Mouse (Mus musculus) stomach, embryonic 14.5 days (tissue): ENCODE measurements around the gene Rad50. TPM values are rescaled to one million over a fixed set of nuclear protein-coding genes. Genes with fewer than 3 reads are reported as not detected.

Source experiments
- ATAC-seq: fragments of 200-750 bp; cut with Nextera tagmentation; 2 replicates; pipeline ENCODE4 v1.8.0; 2017; ENCODE audit warnings: low read depth, moderate TSS enrichment; ENCODE audit not compliant: insufficient number of reproducible peaks, insufficient read depth, low FRiP score
- H3K27ac ChIP-seq: fragments of 300-500 bp; sonication (generic); 2 replicates; pipeline ENCODE4 v1.5.1; 2014; ENCODE audit warnings: mild to moderate bottlenecking, low read length, moderate library complexity, mixed read lengths
- H3K27me3 ChIP-seq: fragments of 300-500 bp; sonication (generic); 2 replicates; pipeline ENCODE4 v1.6.1; 2014; ENCODE audit warnings: low read length, control low read depth, mixed read lengths; ENCODE audit not compliant: control insufficient read depth, insufficient read depth
- H3K36me3 ChIP-seq: fragments of 300-500 bp; sonication (generic); 2 replicates; pipeline ENCODE4 v1.6.1; 2014; ENCODE audit warnings: mild to moderate bottlenecking, control low read depth, low read length, moderate library complexity, mixed read lengths; ENCODE audit not compliant: control insufficient read depth, insufficient read depth
- H3K4me1 ChIP-seq: fragments of 300-500 bp; sonication (generic); 2 replicates; pipeline ENCODE4 v1.6.1; 2014; ENCODE audit warnings: low read length, control low read depth, mixed read lengths; ENCODE audit not compliant: control insufficient read depth, insufficient read depth
- H3K4me2 ChIP-seq: fragments of 300-500 bp; sonication (generic); replicated peaks from 2 replicates; pipeline ENCODE4 v1.6.1; 2014; ENCODE audit warnings: low read depth, low read length, control low read depth
- H3K4me3 ChIP-seq: fragments of 300-500 bp; sonication (generic); 2 replicates; pipeline ENCODE4 v1.5.1; 2014; ENCODE audit warnings: low read depth, low read length, control low read depth
- H3K9ac ChIP-seq: fragments of 300-500 bp; sonication (generic); replicated peaks from 2 replicates; pipeline ENCODE4 v1.6.1; 2014; ENCODE audit warnings: low read depth, mild to moderate bottlenecking, control low read depth, low read length, moderate library complexity, mixed read lengths
- H3K9me3 ChIP-seq: fragments of 300-500 bp; sonication (generic); 2 replicates; pipeline ENCODE4 v1.6.1; 2016; ENCODE audit warnings: low read depth, low read length, control low read depth; ENCODE audit not compliant: control insufficient read depth
- WGBS: fragments of 180-500 bp; shearing (Covaris S2); extraction: QIAGEN DNeasy Blood & Tissue Kit; methylation state at CpG from one replicate; pipeline ENCODE4 v1.1.7; 2014; 5-methylcytosine and 5-hydroxymethylcytosine counted together
- polyA plus RNA-seq: library from polyadenylated mRNA; unstranded; fragments of >200 nt; fragmentation: Nextera tagmentation; extraction: Ambion mirVana; gene quantifications from 2 replicates; pipeline ENCODE4 v1.2.1, GENCODE M21; 2014

Rad50 gene
- polyA plus RNA-seq: 28.9 and 32.8 TPM in 2 replicates

- H3K27ac ChIP-seq: peak within 1 kb of the TSS; percentile 87
- peak within 1 kb of the TSS; percentile 77 for H3K9ac ChIP-seq
- peak within 1 kb of the TSS; percentile 63 for H3K4me2 ChIP-seq
- peaks cover 5% of the 10 kb centered on the region for H3K36me3 ChIP-seq
- H3K4me1 ChIP-seq: 0 out of 2 replicates have a peak, but pooled peaks cover 3% of the 10 kb centered on the region
- 4% methylated on average over 55 of the region's 55 CpGs for WGBS
- ATAC-seq: peak; percentile 96
- no peaks in the 10 kb centered on the region for H3K9me3 ChIP-seq
- H3K4me3 ChIP-seq: peak within 1 kb of the TSS; percentile 77
- H3K27me3 ChIP-seq: no peaks in the 10 kb centered on the region
Measured at GRCm38 (mm10) chr11:53706934-53707717, at the start of gene Rad50. Gene Rad50, minus strand, starts transcription at chr11:53707319.

DNA sequence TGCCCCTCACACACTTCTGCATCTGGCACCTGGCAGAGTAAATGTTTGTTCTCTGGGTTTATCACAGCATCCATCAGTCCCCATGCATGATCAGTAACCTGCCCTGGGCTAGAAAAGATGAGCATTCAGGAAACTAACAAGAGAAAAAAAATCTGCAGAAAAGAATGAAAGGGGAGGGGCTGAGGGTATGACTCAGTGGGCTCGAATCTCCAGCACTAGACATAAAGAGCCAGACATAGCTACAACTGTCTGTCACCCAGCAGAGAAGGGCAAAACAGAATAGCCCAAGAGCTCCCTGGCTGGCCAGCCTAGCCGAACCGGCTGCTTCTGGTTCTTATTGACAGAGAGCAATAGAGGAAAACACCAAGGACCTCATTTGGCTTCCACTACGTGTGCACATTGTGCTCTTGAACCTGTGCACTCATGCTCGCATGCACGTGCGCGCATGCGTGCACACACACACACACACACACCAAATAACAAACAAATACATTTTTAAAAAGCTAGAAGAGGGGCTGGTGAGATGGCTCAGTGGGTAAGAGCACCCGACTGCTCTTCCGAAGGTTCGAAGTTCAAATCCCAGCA, 48.0 kb upstream of the Rad50 start:
- H3K9me3 ChIP-seq: no peaks in the 10 kb centered on the region
- H3K4me1 ChIP-seq: peaks cover 18% of the 10 kb centered on the region; the same call in 1 of the 2 replicates
- H3K4me2 ChIP-seq: no peak overlapping the region
- 78% methylated on average over 12 of the region's 12 CpGs for WGBS
- H3K9ac ChIP-seq: no peak overlapping the region
- no peaks in the 10 kb centered on the region for H3K27me3 ChIP-seq
- no peak overlapping the region for H3K4me3 ChIP-seq
- H3K27ac ChIP-seq: no peak overlapping the region
- H3K36me3 ChIP-seq: no peaks in the 10 kb centered on the region
- ATAC-seq: no peak

DNA sequence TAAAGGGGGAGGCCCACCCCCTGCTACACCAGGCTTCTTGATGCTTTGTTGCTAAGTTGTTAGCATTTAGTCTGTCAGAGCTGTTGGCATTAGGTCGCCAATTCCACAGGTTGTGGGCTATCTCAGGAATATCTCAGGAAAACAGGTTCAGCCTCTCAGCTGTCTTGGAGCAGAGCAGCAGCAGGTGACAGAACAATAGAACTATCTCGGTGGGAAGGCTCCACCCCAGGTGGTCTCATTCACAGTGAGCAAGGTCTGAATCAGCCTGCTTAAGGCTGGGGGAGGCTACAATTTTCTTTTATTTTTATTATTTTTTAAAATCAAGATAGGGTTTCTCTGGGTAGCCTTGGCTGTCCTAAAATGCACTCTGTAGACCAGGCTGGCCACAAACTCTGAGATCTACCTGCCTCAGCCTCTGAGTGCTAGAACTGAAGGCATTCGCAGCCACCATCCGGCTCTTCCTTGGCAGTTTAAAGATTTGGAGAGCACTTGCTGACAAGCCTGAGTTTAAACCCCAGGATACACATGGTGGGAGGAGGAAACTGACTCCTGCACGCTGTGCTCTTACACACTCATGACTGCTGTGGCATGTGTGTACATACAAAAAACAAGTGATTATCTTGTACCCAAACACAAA, 42.7 kb upstream of the Rad50 start:
- Histone ChIP-seq H3K9ac (no peak overlapping the region), H3K27ac (no peak overlapping the region), H3K4me1 (no peaks in the 10 kb centered on the region), H3K27me3 (no peaks in the 10 kb centered on the region), H3K4me3 (no peak overlapping the region), H3K4me2 (no peak overlapping the region), H3K36me3 (no peaks in the 10 kb centered on the region), H3K9me3 (no peaks in the 10 kb centered on the region)
- no peak for ATAC-seq
- WGBS: 54% methylated on average over 5 of the region's 5 CpGs

DNA sequence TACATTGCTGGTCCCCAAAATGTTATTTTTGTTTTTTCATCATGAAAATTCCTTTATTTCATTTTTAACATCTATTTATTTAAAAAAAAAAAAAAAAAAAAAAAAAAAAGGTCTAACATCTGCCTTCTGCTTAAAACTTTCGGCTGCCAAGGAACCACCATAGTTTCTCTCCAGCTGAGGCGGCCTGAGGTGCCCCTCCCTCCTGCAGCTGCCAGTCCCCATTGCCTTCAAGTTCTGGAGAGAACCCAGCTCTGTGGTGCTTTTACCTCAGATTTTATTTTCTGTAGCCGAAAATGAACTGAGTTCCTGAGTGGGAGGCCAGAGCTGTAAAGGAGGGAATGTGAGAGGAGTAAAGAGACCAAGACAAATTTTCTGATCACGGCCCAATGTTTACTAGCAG, 42.2 kb upstream of the Rad50 start:
- Histone ChIP-seq H3K4me1 (no peaks in the 10 kb centered on the region), H3K27ac (no peak overlapping the region), H3K9ac (no peak overlapping the region), H3K27me3 (no peaks in the 10 kb centered on the region), H3K36me3 (no peaks in the 10 kb centered on the region), H3K9me3 (no peaks in the 10 kb centered on the region), H3K4me2 (no peak overlapping the region), H3K4me3 (no peak overlapping the region)
- WGBS: 63% methylated on average over 4 of the region's 4 CpGs
- no peak for ATAC-seq

DNA sequence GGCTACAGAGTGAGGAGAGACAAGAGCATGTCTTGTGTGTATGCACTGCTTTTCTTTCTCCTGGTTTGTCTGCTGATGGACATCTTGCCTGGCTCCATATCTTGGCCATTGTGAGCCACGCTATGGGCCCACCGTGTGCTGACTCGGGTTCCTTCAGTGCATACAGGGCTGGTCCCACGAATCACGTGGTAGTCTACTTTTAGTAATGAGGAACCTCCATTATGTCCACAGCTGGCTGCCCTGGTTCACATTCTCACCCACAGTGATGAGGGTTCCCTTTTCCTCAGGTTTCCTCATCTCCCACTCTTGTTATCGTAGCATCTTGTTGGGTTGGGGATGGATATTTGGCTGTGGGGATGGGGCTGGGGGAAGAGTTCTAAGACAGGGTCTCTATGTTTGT, 41.5 kb upstream of the Rad50 start:
- no peaks in the 10 kb centered on the region for H3K36me3 ChIP-seq
- H3K4me2 ChIP-seq: no peak overlapping the region

GRCm38 (mm10) chr11:53747985-53748384, 40.9 kb upstream of the Rad50 start:
- Histone ChIP-seq H3K9ac (no peak overlapping the region), H3K27me3 (no peaks in the 10 kb centered on the region), H3K4me2 (no peak overlapping the region), H3K36me3 (no peaks in the 10 kb centered on the region), H3K27ac (no peak overlapping the region), H3K9me3 (no peaks in the 10 kb centered on the region), H3K4me3 (no peak overlapping the region), H3K4me1 (no peaks in the 10 kb centered on the region)
- 89% methylated on average over 9 of the region's 9 CpGs for WGBS
- ATAC-seq: no peak

More for the DNA sequence above, 41.5 kb upstream of the Rad50 start:
- Histone ChIP-seq H3K4me3 (no peak overlapping the region), H3K27ac (no peak overlapping the region), H3K9ac (no peak overlapping the region), H3K9me3 (no peaks in the 10 kb centered on the region), H3K27me3 (no peaks in the 10 kb centered on the region), H3K4me1 (no peaks in the 10 kb centered on the region)
- ATAC-seq: no peak
- WGBS: 89% methylated on average over 6 of the region's 6 CpGs

DNA sequence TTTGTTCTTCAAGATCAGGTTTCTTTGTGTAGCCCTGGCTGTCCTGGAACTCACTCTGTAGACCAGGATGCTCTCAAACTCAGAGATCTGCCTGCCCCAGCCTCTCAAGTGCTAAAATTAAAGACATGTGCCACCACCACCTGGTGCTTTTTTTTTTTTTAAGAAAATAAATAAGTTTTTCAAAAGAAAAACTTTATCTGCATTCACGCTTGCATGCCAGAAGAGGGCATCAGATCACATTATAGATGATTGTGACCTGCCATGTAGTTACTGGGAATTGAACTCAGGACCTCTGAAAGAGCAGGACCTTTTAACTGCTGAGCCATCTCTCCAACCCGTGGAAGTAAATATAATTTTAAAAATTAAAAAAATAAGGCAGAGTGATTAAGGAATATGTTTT, 38.1 kb upstream of the Rad50 start:
- no peaks in the 10 kb centered on the region for H3K36me3 ChIP-seq
- H3K4me3 ChIP-seq: no peak overlapping the region
- H3K4me2 ChIP-seq: no peak overlapping the region
- H3K9ac ChIP-seq: no peak overlapping the region
- H3K9me3 ChIP-seq: no peaks in the 10 kb centered on the region
- H3K27ac ChIP-seq: no peak overlapping the region
- H3K27me3 ChIP-seq: no peaks in the 10 kb centered on the region
- H3K4me1 ChIP-seq: no peaks in the 10 kb centered on the region
- no peak for ATAC-seq
- 84% methylated on average over 2 of the region's 2 CpGs for WGBS

- no peak overlapping the region for H3K27ac ChIP-seq
- no peak overlapping the region for H3K9ac ChIP-seq
- no peaks in the 10 kb centered on the region for H3K9me3 ChIP-seq
- no peak overlapping the region for H3K4me3 ChIP-seq
- H3K4me2 ChIP-seq: no peak overlapping the region
- H3K4me1 ChIP-seq: no peaks in the 10 kb centered on the region
- no peaks in the 10 kb centered on the region for H3K36me3 ChIP-seq
- whole genome bisulfite sequencing: 31% methylated on average over 5 of the region's 5 CpGs
- no peak for ATAC-seq
- no peaks in the 10 kb centered on the region for H3K27me3 ChIP-seq
Measured at GRCm38 (mm10) chr11:53742353-53742752, 35.2 kb upstream of the Rad50 start.
